Mouse (Mus musculus) intestine, postnatal 0 days (tissue): ENCODE results near the gene Cntn4. TPM values are rescaled to one million over a fixed set of nuclear protein-coding genes. Genes with fewer than 3 reads are reported as not detected.

ENCODE experiments used
- ATAC-seq: fragments of 200-750 bp; cut with Nextera tagmentation; 2 replicates; pipeline ENCODE4 v1.8.0; 2017; ENCODE audit warnings: mild to moderate bottlenecking, moderate TSS enrichment, moderate library complexity
- H3K27ac ChIP-seq: fragments of 300-500 bp; sonication (generic); 2 replicates; pipeline ENCODE4 v1.5.1; 2014; ENCODE audit warnings: mild to moderate bottlenecking, low read depth, low read length, moderate library complexity
- H3K27me3 ChIP-seq: fragments of 300-500 bp; sonication (generic); replicated peaks from 2 replicates; pipeline ENCODE4 v1.6.1; 2014; ENCODE audit warnings: low read length, mixed read lengths; ENCODE audit not compliant: control insufficient read depth, insufficient read depth
- H3K36me3 ChIP-seq: fragments of 300-500 bp; sonication (generic); 2 replicates; pipeline ENCODE4 v1.6.1; 2014; ENCODE audit warnings: mild to moderate bottlenecking, moderate library complexity; ENCODE audit not compliant: control insufficient read depth, insufficient read depth
- H3K4me1 ChIP-seq: fragments of 300-500 bp; sonication (generic); replicated peaks from 2 replicates; pipeline ENCODE4 v1.6.1; 2014; ENCODE audit warnings: antibody characterized with exemption, low read length, mixed read lengths; ENCODE audit not compliant: control insufficient read depth, insufficient read depth
- H3K4me2 ChIP-seq: fragments of 300-500 bp; sonication (generic); replicated peaks from 2 replicates; pipeline ENCODE4 v1.6.1; 2014; ENCODE audit warnings: low read depth, mild to moderate bottlenecking, moderate library complexity
- H3K4me3 ChIP-seq: fragments of 300-500 bp; sonication (generic); 2 replicates; pipeline ENCODE4 v1.5.1; 2014; ENCODE audit warnings: low read depth, low read length
- H3K9ac ChIP-seq: fragments of 300-500 bp; sonication (generic); 2 replicates; pipeline ENCODE4 v1.6.1; 2014; ENCODE audit warnings: mild to moderate bottlenecking, low read depth, low read length
- H3K9me3 ChIP-seq: fragments of 300-500 bp; sonication (generic); 2 replicates; pipeline ENCODE4 v1.6.1; 2016; ENCODE audit warnings: mixed run types; ENCODE audit not compliant: control insufficient read depth
- CTCF ChIP-seq: sonication (generic); IDR thresholded peaks from 2 replicates; pipeline ENCODE4 v1.5.1; 2016; ENCODE audit warnings: low read depth, mild to moderate bottlenecking, control low read depth, antibody characterized with exemption, moderate library complexity
- WGBS: fragments of 180-500 bp; shearing (Covaris S2); extraction: QIAGEN DNeasy Blood & Tissue Kit; methylation state at CpG from one replicate; pipeline ENCODE4 v1.1.7; 2014; 5-methylcytosine and 5-hydroxymethylcytosine counted together
- polyA plus RNA-seq: library from polyadenylated mRNA; unstranded; fragments of >200 nt; fragmentation: Nextera tagmentation; extraction: Ambion mirVana; gene quantifications from 2 replicates; pipeline ENCODE4 v1.2.1, GENCODE M21; 2015

Cntn4 gene
- polyA plus RNA-seq, 1 experiment from 2014 or later, result 0.08 TPM

- no peak for ATAC-seq
- WGBS, result 83% methylated on average over 1 of the region's 1 CpGs
- no peaks in the 10 kb centered on the region for H3K4me1 ChIP-seq
- H3K9me3 ChIP-seq, result no peaks in the 10 kb centered on the region
- no peak for TF ChIP-seq CTCF
- H3K4me2 ChIP-seq, result no peak overlapping the region
- no peak overlapping the region for H3K27ac ChIP-seq
- H3K36me3 ChIP-seq, result no peaks in the 10 kb centered on the region
- no peak overlapping the region for H3K9ac ChIP-seq
- H3K4me3 ChIP-seq, result no peak overlapping the region
- no peaks in the 10 kb centered on the region for H3K27me3 ChIP-seq
Observed at GRCm38 (mm10) chr6:106015126-106015525, 337.7 kb downstream of the Cntn4 start.

DNA sequence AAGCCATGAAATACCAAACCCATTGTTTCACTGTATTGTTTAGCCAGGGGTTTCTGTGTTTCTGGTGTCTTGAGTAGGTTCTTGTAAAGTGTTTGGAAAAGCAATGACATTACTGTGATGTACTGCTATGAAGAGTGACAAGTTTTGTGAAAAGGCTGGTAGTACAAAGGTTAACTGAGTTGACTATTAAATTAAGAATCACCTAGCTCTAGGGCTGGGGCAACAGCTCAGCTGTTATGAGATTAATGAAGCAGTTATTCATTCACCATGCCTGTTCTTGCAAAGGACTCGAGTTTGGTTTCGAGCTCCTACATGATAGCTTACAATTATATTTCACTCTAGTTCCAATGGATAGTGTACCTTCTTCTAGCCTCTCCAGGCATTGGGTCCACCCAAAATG lies 371.4 kb downstream of the Cntn4 start:
- H3K4me2 ChIP-seq, result no peak overlapping the region
- WGBS, result 66% methylated on average over 2 of the region's 2 CpGs
- ATAC-seq, result no peak
- H3K4me1 ChIP-seq, result no peaks in the 10 kb centered on the region
- H3K27me3 ChIP-seq, result no peaks in the 10 kb centered on the region
- no peak overlapping the region for H3K4me3 ChIP-seq
- H3K9me3 ChIP-seq, result no peaks in the 10 kb centered on the region
- H3K27ac ChIP-seq, result no peak overlapping the region
- no peaks in the 10 kb centered on the region for H3K36me3 ChIP-seq
- TF ChIP-seq CTCF, result no peak
- H3K9ac ChIP-seq, result no peak overlapping the region

- TF ChIP-seq CTCF, result no peak
- Histone ChIP-seq H3K9ac (no peak overlapping the region), H3K4me1 (no peaks in the 10 kb centered on the region)
Observed at GRCm38 (mm10) chr6:106056123-106056522, 378.7 kb downstream of the Cntn4 start.

GRCm38 (mm10) chr6:106078071-106078603 lies 400.7 kb downstream of the Cntn4 start:
- Histone ChIP-seq H3K4me1 (no peaks in the 10 kb centered on the region), H3K27ac (no peak overlapping the region), H3K4me2 (no peak overlapping the region), H3K36me3 (no peaks in the 10 kb centered on the region), H3K27me3 (no peaks in the 10 kb centered on the region), H3K9ac (no peak overlapping the region), H3K9me3 (no peaks in the 10 kb centered on the region), H3K4me3 (no peak overlapping the region)
- TF ChIP-seq CTCF, result no peak
- 72% methylated on average over 4 of the region's 4 CpGs for WGBS
- ATAC-seq, result no peak

More at GRCm38 (mm10) chr6:106056123-106056522, 378.7 kb downstream of the Cntn4 start:
- no peak for ATAC-seq
- no peak overlapping the region for H3K4me2 ChIP-seq
- H3K9me3 ChIP-seq, result no peaks in the 10 kb centered on the region
- H3K27me3 ChIP-seq, result no peaks in the 10 kb centered on the region
- WGBS, result 65% methylated on average over 1 of the region's 1 CpGs
- H3K4me3 ChIP-seq, result no peak overlapping the region
- H3K36me3 ChIP-seq, result no peaks in the 10 kb centered on the region
- H3K27ac ChIP-seq, result no peak overlapping the region

- Histone ChIP-seq H3K9ac (no peak overlapping the region), H3K36me3 (no peaks in the 10 kb centered on the region), H3K4me1 (no peaks in the 10 kb centered on the region), H3K27me3 (no peaks in the 10 kb centered on the region), H3K4me2 (no peak overlapping the region), H3K27ac (no peak overlapping the region), H3K4me3 (no peak overlapping the region), H3K9me3 (no peaks in the 10 kb centered on the region)
- no peak for TF ChIP-seq CTCF
- ATAC-seq, result no peak
Observed at GRCm38 (mm10) chr6:106078629-106079028, 401.2 kb downstream of the Cntn4 start.

- Histone ChIP-seq H3K9me3 (no peaks in the 10 kb centered on the region), H3K4me3 (no peak overlapping the region), H3K4me2 (no peak overlapping the region), H3K27me3 (no peaks in the 10 kb centered on the region), H3K36me3 (no peaks in the 10 kb centered on the region), H3K9ac (no peak overlapping the region), H3K4me1 (no peaks in the 10 kb centered on the region), H3K27ac (no peak overlapping the region)
- TF ChIP-seq CTCF, result no peak
- 67% methylated on average over 4 of the region's 4 CpGs for WGBS
- no peak for ATAC-seq
Observed at GRCm38 (mm10) chr6:106097856-106098255, 420.4 kb downstream of the Cntn4 start.
